Mouse (Mus musculus) heart, embryonic 10.5 days (tissue): ENCODE results near the gene Fetub. TPM values are rescaled to one million over a fixed set of nuclear protein-coding genes. Genes with fewer than 3 reads are reported as not detected.

Experiments used
- DNase-seq: peaks from one replicate; pipeline ENCODE4 v3.0.0-alpha.2; 2017; ENCODE audit warnings: low spot score
- H3K27ac ChIP-seq: fragments of 300-500 bp; sonication (generic); 2 replicates; pipeline ENCODE4 v1.5.1; 2016; ENCODE audit warnings: mild to moderate bottlenecking
- H3K27me3 ChIP-seq: fragments of 300-500 bp; sonication (generic); 2 replicates; pipeline ENCODE4 v1.6.1; 2016; ENCODE audit warnings: mild to moderate bottlenecking; ENCODE audit not compliant: poor library complexity, insufficient read depth, severe bottlenecking
- H3K36me3 ChIP-seq: fragments of 300-500 bp; sonication (generic); 2 replicates; pipeline ENCODE4 v1.6.1; 2016; ENCODE audit warnings: mild to moderate bottlenecking, moderate library complexity
- H3K4me1 ChIP-seq: fragments of 300-500 bp; sonication (generic); 2 replicates; pipeline ENCODE4 v1.6.1; 2016; ENCODE audit warnings: mild to moderate bottlenecking
- H3K4me3 ChIP-seq: fragments of 300-500 bp; sonication (generic); 2 replicates; pipeline ENCODE4 v1.5.1; 2016; ENCODE audit warnings: mild to moderate bottlenecking, moderate library complexity
- H3K9me3 ChIP-seq: fragments of 300-500 bp; sonication (generic); 2 replicates; pipeline ENCODE4 v1.6.1; 2016; ENCODE audit warnings: mild to moderate bottlenecking, moderate library complexity
- WGBS: fragments of 180-500 bp; shearing (Covaris S2); methylation state at CpG from one replicate; pipeline ENCODE4 v1.1.7; 2016; 5-methylcytosine and 5-hydroxymethylcytosine counted together
- polyA plus RNA-seq: library from polyadenylated mRNA; unstranded; fragments of >200 nt; fragmentation: Nextera tagmentation; extraction: Ambion mirVana; gene quantifications from 2 replicates; pipeline ENCODE4 v1.2.1, GENCODE M21; 2016

Gene Fetub
- polyA plus RNA-seq, 1 experiment from 2014 or later: not detected

- Histone ChIP-seq H3K27ac (no peak overlapping the region), H3K4me1 (0 out of 2 replicates have a peak, but pooled peaks cover 5% of the 10 kb centered on the region), H3K9me3 (no peaks in the 10 kb centered on the region), H3K36me3 (no peaks in the 10 kb centered on the region), H3K27me3 (peaks cover 14% of the 10 kb centered on the region; the same call in 1 of the 2 replicates), H3K4me3 (no peak overlapping the region)
- 76% methylated on average over 4 of the region's 4 CpGs for WGBS
- no peak for DNase-seq
Measured at GRCm38 (mm10) chr16:22888835-22889234, 29.3 kb upstream of the Fetub start.

GRCm38 (mm10) chr16:22889716-22890115, 28.4 kb upstream of the Fetub start:
- H3K27ac ChIP-seq: no peak overlapping the region
- whole genome bisulfite sequencing: 75% methylated on average over 8 of the region's 8 CpGs

DNA sequence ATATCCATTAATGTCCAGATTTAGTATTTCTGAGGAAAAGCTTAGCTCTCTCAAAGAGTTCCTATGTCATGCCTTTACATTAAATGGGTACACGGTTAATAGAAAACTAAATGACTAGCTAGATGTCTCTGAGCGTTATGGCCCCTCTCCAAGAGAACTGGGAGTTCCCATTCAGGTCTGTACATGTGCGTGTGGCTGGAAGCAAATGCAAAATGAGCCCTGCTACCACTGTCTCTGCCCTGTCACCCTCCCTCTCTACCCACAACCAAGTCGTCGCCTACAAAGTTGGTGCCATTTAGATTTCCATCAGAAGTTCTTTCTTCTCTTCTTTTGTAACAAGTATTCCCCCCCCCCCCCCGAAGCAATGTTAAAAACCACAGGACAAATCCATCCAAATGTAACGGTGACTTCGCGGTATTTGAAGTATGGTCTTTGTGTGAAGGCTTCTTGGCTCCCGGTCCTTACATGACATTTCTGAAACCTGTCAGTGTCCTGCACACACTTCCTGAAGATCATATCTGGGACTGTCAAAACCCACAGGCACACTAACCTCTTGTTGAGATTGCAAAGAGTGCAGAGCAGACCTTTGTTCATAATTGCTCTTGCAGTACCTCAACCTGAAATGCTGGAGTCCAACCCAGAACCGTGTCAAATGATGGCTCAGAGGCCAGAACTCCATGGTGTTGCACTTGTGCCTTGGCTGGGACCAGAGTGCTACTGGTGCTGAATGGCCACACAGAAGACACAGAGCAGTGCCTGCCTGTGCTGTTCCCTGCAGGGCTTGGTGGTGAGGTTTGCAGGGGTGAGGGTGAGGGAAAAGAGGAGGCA, 27.2 kb upstream of the Fetub start, which contains the start of gene Ahsg:
TSS of gene Ahsg (plus strand) at position 595 of the 828 bp plus-strand sequence.
- H3K4me3 ChIP-seq: no peak within 1 kb of the TSS
- H3K27ac ChIP-seq: no peak within 1 kb of the TSS
- no peak for DNase-seq
- peaks cover 14% of the 10 kb centered on the region; the same call in 1 of the 2 replicates for H3K27me3 ChIP-seq
- H3K36me3 ChIP-seq: no peaks in the 10 kb centered on the region
- no peaks in the 10 kb centered on the region for H3K9me3 ChIP-seq
- H3K4me1 ChIP-seq: 0 out of 2 replicates have a peak, but pooled peaks cover 5% of the 10 kb centered on the region
- WGBS: 81% methylated on average over 11 of the region's 11 CpGs

More at GRCm38 (mm10) chr16:22889716-22890115, 28.4 kb upstream of the Fetub start:
- H3K4me1 ChIP-seq: 0 out of 2 replicates have a peak, but pooled peaks cover 5% of the 10 kb centered on the region
- peaks cover 14% of the 10 kb centered on the region; the same call in 1 of the 2 replicates for H3K27me3 ChIP-seq
- no peak overlapping the region for H3K4me3 ChIP-seq
- H3K36me3 ChIP-seq: no peaks in the 10 kb centered on the region
- DNase-seq: no peak
- no peaks in the 10 kb centered on the region for H3K9me3 ChIP-seq

DNA sequence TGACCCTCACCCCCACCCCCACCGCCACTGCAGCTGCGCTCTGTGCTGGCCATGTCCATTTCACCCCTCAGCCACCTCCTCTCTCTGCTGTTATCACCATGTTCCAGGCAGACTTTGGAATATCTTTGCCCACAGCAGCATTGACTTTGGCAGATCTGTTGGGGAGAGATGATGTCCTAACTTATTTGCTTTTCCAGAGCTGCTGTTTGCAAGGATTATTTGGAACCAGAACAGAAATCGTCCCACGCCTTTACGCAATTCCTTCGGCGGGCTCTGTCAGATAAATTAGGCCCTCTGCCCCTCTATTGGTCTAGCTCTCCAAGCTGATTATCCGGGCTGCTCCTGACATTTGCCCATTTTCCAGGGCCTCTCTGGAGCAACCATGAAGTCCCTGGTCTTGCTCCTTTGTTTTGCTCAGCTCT, 26.4 kb upstream of the Fetub start:
- H3K4me1 ChIP-seq: 0 out of 2 replicates have a peak, but pooled peaks cover 1% of the 10 kb centered on the region
- WGBS: 83% methylated on average over 8 of the region's 8 CpGs
- DNase-seq: no peak

DNA sequence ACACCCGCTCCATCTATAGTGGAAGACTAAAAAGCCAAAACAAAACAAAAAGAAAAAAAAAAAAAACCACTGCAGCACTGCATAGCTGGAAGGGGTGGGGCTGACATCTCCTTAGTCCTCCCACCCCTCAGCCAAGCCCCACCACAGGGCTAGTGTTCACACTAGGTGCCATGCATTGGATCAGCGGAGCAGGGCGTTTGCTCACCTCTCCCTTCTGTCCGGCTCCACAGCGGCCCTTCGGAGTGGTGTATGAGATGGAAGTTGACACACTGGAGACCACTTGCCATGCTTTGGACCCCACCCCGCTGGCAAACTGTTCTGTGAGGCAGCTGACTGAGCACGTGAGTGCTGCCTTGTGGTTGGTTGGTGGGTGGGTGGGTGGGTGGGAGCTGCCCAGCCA, 24.0 kb upstream of the Fetub start:
- 77% methylated on average over 7 of the region's 8 CpGs for WGBS
- H3K27ac ChIP-seq: no peak overlapping the region
- no peaks in the 10 kb centered on the region for H3K36me3 ChIP-seq
- H3K9me3 ChIP-seq: no peaks in the 10 kb centered on the region
- no peaks in the 10 kb centered on the region for H3K4me1 ChIP-seq
- no peak overlapping the region for H3K4me3 ChIP-seq
- no peak for DNase-seq
- H3K27me3 ChIP-seq: peaks cover 10% of the 10 kb centered on the region; the same call in 1 of the 2 replicates

More for the DNA sequence above, 26.4 kb upstream of the Fetub start:
- H3K4me3 ChIP-seq: no peak overlapping the region
- peaks cover 14% of the 10 kb centered on the region; the same call in 1 of the 2 replicates for H3K27me3 ChIP-seq
- no peak overlapping the region for H3K27ac ChIP-seq
- no peaks in the 10 kb centered on the region for H3K36me3 ChIP-seq
- no peaks in the 10 kb centered on the region for H3K9me3 ChIP-seq

GRCm38 (mm10) chr16:22896618-22897017, 21.5 kb upstream of the Fetub start:
- no peak for DNase-seq
- WGBS: 75% methylated on average over 2 of the region's 2 CpGs
- Histone ChIP-seq H3K4me1 (no peaks in the 10 kb centered on the region), H3K4me3 (no peak overlapping the region), H3K27me3 (0 out of 2 replicates have a peak, but pooled peaks cover 1% of the 10 kb centered on the region), H3K9me3 (no peaks in the 10 kb centered on the region), H3K27ac (no peak overlapping the region), H3K36me3 (no peaks in the 10 kb centered on the region)

- no peak for DNase-seq
- Histone ChIP-seq H3K27me3 (no peaks in the 10 kb centered on the region), H3K4me1 (no peaks in the 10 kb centered on the region), H3K9me3 (no peaks in the 10 kb centered on the region), H3K4me3 (no peak overlapping the region), H3K36me3 (no peaks in the 10 kb centered on the region), H3K27ac (no peak overlapping the region)
- 69% methylated on average over 5 of the region's 5 CpGs for WGBS
Measured at GRCm38 (mm10) chr16:22899346-22899745, 18.8 kb upstream of the Fetub start.

GRCm38 (mm10) chr16:22899866-22900570, 18.1 kb upstream of the Fetub start:
- 81% methylated on average over 10 of the region's 10 CpGs for WGBS
- no peak for DNase-seq
- Histone ChIP-seq H3K4me3 (no peak overlapping the region), H3K4me1 (no peaks in the 10 kb centered on the region), H3K27ac (no peak overlapping the region), H3K27me3 (no peaks in the 10 kb centered on the region), H3K36me3 (no peaks in the 10 kb centered on the region), H3K9me3 (no peaks in the 10 kb centered on the region)

- Histone ChIP-seq H3K4me3 (no peak overlapping the region), H3K36me3 (no peaks in the 10 kb centered on the region), H3K27me3 (no peaks in the 10 kb centered on the region), H3K9me3 (no peaks in the 10 kb centered on the region), H3K27ac (no peak overlapping the region), H3K4me1 (no peaks in the 10 kb centered on the region)
- no peak for DNase-seq
- WGBS: 70% methylated on average over 3 of the region's 3 CpGs
Measured at GRCm38 (mm10) chr16:22901326-22901725, 16.8 kb upstream of the Fetub start.

DNA sequence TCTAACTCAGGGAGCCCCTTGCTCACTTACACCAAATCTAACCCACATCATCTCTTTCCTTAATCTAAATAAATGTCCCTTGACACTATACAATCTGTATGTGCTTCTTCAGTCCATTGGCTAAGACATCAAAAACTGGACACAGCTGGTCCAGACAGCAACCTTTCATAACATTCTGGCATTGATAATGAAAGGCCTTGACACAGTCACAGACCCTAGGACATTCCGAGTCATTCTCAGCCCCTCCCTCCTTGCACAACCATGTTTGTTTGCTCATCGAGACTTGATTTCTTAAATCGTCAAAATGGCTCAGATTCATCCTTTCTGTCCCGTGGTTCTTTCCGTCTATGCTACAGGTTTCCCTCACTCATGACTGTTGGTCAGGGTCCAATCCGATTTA, 8.8 kb upstream of the Fetub start:
- Histone ChIP-seq H3K36me3 (no peaks in the 10 kb centered on the region), H3K27me3 (no peaks in the 10 kb centered on the region), H3K4me1 (no peaks in the 10 kb centered on the region), H3K27ac (no peak overlapping the region), H3K4me3 (no peak overlapping the region), H3K9me3 (no peaks in the 10 kb centered on the region)
- DNase-seq: no peak
- WGBS: 82% methylated on average over 6 of the region's 6 CpGs

GRCm38 (mm10) chr16:22911986-22912385, 6.1 kb upstream of the Fetub start:
- no peaks in the 10 kb centered on the region for H3K4me1 ChIP-seq
- H3K27ac ChIP-seq: no peak overlapping the region
- no peaks in the 10 kb centered on the region for H3K27me3 ChIP-seq
- no peak overlapping the region for H3K4me3 ChIP-seq
- H3K36me3 ChIP-seq: no peaks in the 10 kb centered on the region
- no peak for DNase-seq
- H3K9me3 ChIP-seq: 0 out of 2 replicates have a peak, but pooled peaks cover 2% of the 10 kb centered on the region
- WGBS: 70% methylated on average over 3 of the region's 3 CpGs

- no peak overlapping the region for H3K4me3 ChIP-seq
- 0 out of 2 replicates have a peak, but pooled peaks cover 2% of the 10 kb centered on the region for H3K9me3 ChIP-seq
- H3K27me3 ChIP-seq: no peaks in the 10 kb centered on the region
- no peak overlapping the region for H3K27ac ChIP-seq
- DNase-seq: no peak
- H3K4me1 ChIP-seq: no peaks in the 10 kb centered on the region
- no peaks in the 10 kb centered on the region for H3K36me3 ChIP-seq
- 65% methylated on average over 6 of the region's 6 CpGs for WGBS
Measured at GRCm38 (mm10) chr16:22912886-22913285, 5.2 kb upstream of the Fetub start.

DNA sequence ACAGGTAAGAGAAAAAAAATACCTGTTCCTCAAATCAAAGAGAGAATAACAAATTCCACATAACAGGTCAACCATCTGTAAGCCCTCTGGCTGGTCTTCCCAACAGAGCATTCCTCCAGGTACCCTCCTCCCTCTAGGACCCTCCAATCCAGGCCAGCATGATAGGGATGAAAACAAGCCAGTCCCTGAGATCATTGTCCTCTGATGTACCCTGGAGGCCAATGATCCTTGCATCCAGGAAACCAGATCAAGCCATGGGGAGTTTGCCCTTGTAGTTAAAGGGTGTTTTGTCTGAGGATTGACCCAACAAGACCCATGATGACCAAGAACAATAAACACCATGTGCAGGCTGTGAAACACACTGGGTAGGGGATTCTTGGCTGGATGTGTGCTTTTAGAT, 3.9 kb upstream of the Fetub start:
- H3K9me3 ChIP-seq: 0 out of 2 replicates have a peak, but pooled peaks cover 2% of the 10 kb centered on the region
- H3K4me1 ChIP-seq: no peaks in the 10 kb centered on the region
- no peak for DNase-seq

More for the DNA sequence above, 3.9 kb upstream of the Fetub start:
- Histone ChIP-seq H3K4me3 (no peak overlapping the region), H3K27ac (no peak overlapping the region), H3K36me3 (no peaks in the 10 kb centered on the region), H3K27me3 (no peaks in the 10 kb centered on the region)
